Mouse (Mus musculus) intestine, embryonic 14.5 days (tissue): Measurements from ENCODE around the gene Slc22a13. TPM values are rescaled to one million over a fixed set of nuclear protein-coding genes. Genes with fewer than 3 reads are reported as not detected.

Experiments used
- ATAC-seq: fragments of 200-750 bp; cut with Nextera tagmentation; replicated peaks from 2 replicates; pipeline ENCODE4 v1.8.0; 2017; ENCODE audit warnings: low read depth, moderate number of reproducible peaks, moderate TSS enrichment, moderate library complexity; ENCODE audit not compliant: low FRiP score, low TSS enrichment
- DNase-seq: peaks from one replicate; pipeline ENCODE4 v3.0.0-alpha.2; 2018; ENCODE audit warnings: low spot score
- H3K27ac ChIP-seq: fragments of 300-500 bp; sonication (generic); 2 replicates; pipeline ENCODE4 v1.5.1; 2014; ENCODE audit warnings: low read depth, mild to moderate bottlenecking, control low read depth
- H3K27me3 ChIP-seq: fragments of 300-500 bp; sonication (generic); replicated peaks from 2 replicates; pipeline ENCODE4 v1.6.1; 2014; ENCODE audit warnings: low read length, control low read depth; ENCODE audit not compliant: control insufficient read depth, insufficient read depth
- H3K36me3 ChIP-seq: fragments of 300-500 bp; sonication (generic); 2 replicates; pipeline ENCODE4 v1.6.1; 2014; ENCODE audit warnings: low read length, control low read depth; ENCODE audit not compliant: control insufficient read depth, insufficient read depth
- H3K4me1 ChIP-seq: fragments of 300-500 bp; sonication (generic); replicated peaks from 2 replicates; pipeline ENCODE4 v1.6.1; 2014; ENCODE audit warnings: low read length, control low read depth, mixed read lengths; ENCODE audit not compliant: control insufficient read depth, insufficient read depth
- H3K4me2 ChIP-seq: fragments of 300-500 bp; sonication (generic); 2 replicates; pipeline ENCODE4 v1.6.1; 2014; ENCODE audit warnings: low read length
- H3K4me3 ChIP-seq: fragments of 300-500 bp; sonication (generic); 2 replicates; pipeline ENCODE4 v1.5.1; 2014; ENCODE audit warnings: low read depth, low read length, control low read depth, mixed read lengths
- H3K9ac ChIP-seq: fragments of 300-500 bp; sonication (generic); 2 replicates; pipeline ENCODE4 v1.6.1; 2014; ENCODE audit warnings: mild to moderate bottlenecking, low read length
- H3K9me3 ChIP-seq: fragments of 300-500 bp; sonication (generic); 2 replicates; pipeline ENCODE4 v1.6.1; 2016; ENCODE audit warnings: low read length, control low read depth; ENCODE audit not compliant: control insufficient read depth
- WGBS: fragments of 180-500 bp; shearing (Covaris S2); extraction: QIAGEN DNeasy Blood & Tissue Kit; methylation state at CpG from one replicate; pipeline ENCODE4 v1.1.7; 2014; 5-methylcytosine and 5-hydroxymethylcytosine counted together
- polyA plus RNA-seq: library from polyadenylated mRNA; unstranded; fragments of >200 nt; fragmentation: Nextera tagmentation; extraction: Ambion mirVana; gene quantifications from 2 replicates; pipeline ENCODE4 v1.2.1, GENCODE M21; 2014

Gene Slc22a13
- polyA plus RNA-seq, 1 experiment from 2014 or later, result not detected

- no peaks in the 10 kb centered on the region for H3K4me1 ChIP-seq
- no peak overlapping the region for H3K4me2 ChIP-seq
- H3K9ac ChIP-seq, result no peak overlapping the region
- WGBS, result 80% methylated on average over 8 of the region's 8 CpGs
- peaks cover 3% of the 10 kb centered on the region; the same call in 1 of the 2 replicates for H3K9me3 ChIP-seq
- ATAC-seq, result no peak
- no peak overlapping the region for H3K27ac ChIP-seq
- no peaks in the 10 kb centered on the region for H3K36me3 ChIP-seq
- H3K4me3 ChIP-seq, result no peak overlapping the region
- DNase-seq, result no peak
- H3K27me3 ChIP-seq, result no peaks in the 10 kb centered on the region
These were observed 4.1 kb upstream of the Slc22a13 start for GRCm38 (mm10) chr9:119212996-119213395.

GRCm38 (mm10) chr9:119207113-119207512 lies 1.8 kb downstream of the Slc22a13 start:
- Histone ChIP-seq H3K4me1 (no peaks in the 10 kb centered on the region), H3K9ac (no peak overlapping the region), H3K27ac (no peak overlapping the region), H3K27me3 (no peaks in the 10 kb centered on the region), H3K9me3 (peaks cover 7% of the 10 kb centered on the region), H3K4me2 (no peak overlapping the region), H3K36me3 (no peaks in the 10 kb centered on the region), H3K4me3 (no peak overlapping the region)
- DNase-seq (no peak), ATAC-seq (no peak)
- 48% methylated on average over 4 of the region's 4 CpGs for WGBS

- no peak overlapping the region for H3K4me2 ChIP-seq
- H3K36me3 ChIP-seq, result no peaks in the 10 kb centered on the region
- H3K4me3 ChIP-seq, result no peak overlapping the region
- no peaks in the 10 kb centered on the region for H3K27me3 ChIP-seq
- ATAC-seq (no peak), DNase-seq (no peak)
- WGBS, result 74% methylated on average over 2 of the region's 2 CpGs
- H3K9ac ChIP-seq, result no peak overlapping the region
- peaks cover 7% of the 10 kb centered on the region for H3K9me3 ChIP-seq
- no peaks in the 10 kb centered on the region for H3K4me1 ChIP-seq
- H3K27ac ChIP-seq, result no peak overlapping the region
These were observed 2.2 kb downstream of the Slc22a13 start for GRCm38 (mm10) chr9:119206666-119207065.

GRCm38 (mm10) chr9:119205756-119206155 lies 3.1 kb downstream of the Slc22a13 start:
- H3K27me3 ChIP-seq, result no peaks in the 10 kb centered on the region
- no peaks in the 10 kb centered on the region for H3K4me1 ChIP-seq
- H3K27ac ChIP-seq, result no peak overlapping the region
- peaks cover 7% of the 10 kb centered on the region for H3K9me3 ChIP-seq
- H3K4me2 ChIP-seq, result no peak overlapping the region
- H3K9ac ChIP-seq, result no peak overlapping the region
- WGBS, result 83% methylated on average over 5 of the region's 5 CpGs
- no peak for DNase-seq
- H3K36me3 ChIP-seq, result no peaks in the 10 kb centered on the region
- no peak overlapping the region for H3K4me3 ChIP-seq
- no peak for ATAC-seq

- 94% methylated on average over 9 of the region's 9 CpGs for WGBS
- Histone ChIP-seq H3K4me3 (no peak overlapping the region), H3K9me3 (peaks cover 7% of the 10 kb centered on the region), H3K4me2 (no peak overlapping the region), H3K4me1 (no peaks in the 10 kb centered on the region), H3K27ac (no peak overlapping the region), H3K27me3 (no peaks in the 10 kb centered on the region), H3K36me3 (no peaks in the 10 kb centered on the region), H3K9ac (no peak overlapping the region)
- DNase-seq (no peak), ATAC-seq (no peak)
These were observed 5.3 kb downstream of the Slc22a13 start for GRCm38 (mm10) chr9:119203617-119204016.

GRCm38 (mm10) chr9:119201653-119202052 lies 7.2 kb downstream of the Slc22a13 start:
- DNase-seq, result no peak
- 86% methylated on average over 5 of the region's 5 CpGs for WGBS
- no peak for ATAC-seq

GRCm38 (mm10) chr9:119199151-119199861 lies 9.6 kb downstream of the Slc22a13 start:
- no peak overlapping the region for H3K4me2 ChIP-seq
- ATAC-seq (no peak), DNase-seq (no peak)
- peaks cover 6% of the 10 kb centered on the region for H3K9me3 ChIP-seq
- H3K27me3 ChIP-seq, result no peaks in the 10 kb centered on the region
- WGBS, result 79% methylated on average over 10 of the region's 10 CpGs
- no peak overlapping the region for H3K9ac ChIP-seq
- no peaks in the 10 kb centered on the region for H3K4me1 ChIP-seq
- no peaks in the 10 kb centered on the region for H3K36me3 ChIP-seq
- H3K4me3 ChIP-seq, result no peak overlapping the region
- no peak overlapping the region for H3K27ac ChIP-seq

More at GRCm38 (mm10) chr9:119201653-119202052, 7.2 kb downstream of the Slc22a13 start:
- Histone ChIP-seq H3K4me2 (no peak overlapping the region), H3K4me1 (no peaks in the 10 kb centered on the region), H3K9me3 (peaks cover 7% of the 10 kb centered on the region), H3K36me3 (no peaks in the 10 kb centered on the region), H3K27me3 (no peaks in the 10 kb centered on the region), H3K27ac (no peak overlapping the region), H3K9ac (no peak overlapping the region), H3K4me3 (no peak overlapping the region)

GRCm38 (mm10) chr9:119192202-119192990 lies 16.5 kb downstream of the Slc22a13 start:
- peak; percentile 77 for DNase-seq
- no peaks in the 10 kb centered on the region for H3K27me3 ChIP-seq
- peak; percentile 50; the same call in 1 of the 2 replicates for ATAC-seq
- 36% methylated on average over 11 of the region's 11 CpGs for WGBS
- no peak overlapping the region for H3K4me2 ChIP-seq
- no peak overlapping the region for H3K4me3 ChIP-seq
- H3K36me3 ChIP-seq, result no peaks in the 10 kb centered on the region
- H3K9me3 ChIP-seq, result no peaks in the 10 kb centered on the region
- H3K9ac ChIP-seq, result no peak overlapping the region
- no peak overlapping the region for H3K27ac ChIP-seq
- no peaks in the 10 kb centered on the region for H3K4me1 ChIP-seq
